Mouse (Mus musculus): ENCODE results near the gene Mecom. TPM values are rescaled to one million over a fixed set of nuclear protein-coding genes. Genes with fewer than 3 reads are reported as not detected.

The Mecom gene
- total RNA-seq (2023): not detected in 4 replicates

DNA sequence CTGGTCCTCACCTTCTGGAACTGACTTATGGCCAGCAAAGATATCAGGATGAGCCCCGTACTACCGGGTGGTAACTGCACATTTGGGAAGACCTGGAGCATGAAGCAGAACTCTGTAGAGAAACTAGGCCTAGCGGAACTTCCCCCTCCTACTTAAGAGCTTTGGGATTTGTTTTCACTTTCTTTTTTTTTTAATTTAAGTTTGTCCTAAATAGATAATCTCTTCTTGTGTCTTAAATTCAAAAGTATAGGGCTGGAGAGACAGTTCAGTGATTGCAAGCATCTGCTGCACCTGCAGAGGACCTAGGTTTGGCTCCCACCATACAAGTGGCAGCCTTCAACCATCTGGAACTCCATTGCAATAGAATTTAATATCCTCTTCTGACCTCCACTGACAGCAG lies at the start of gene Mecom:
Gene Mecom, minus strand, starts transcription at position 101 of the 400 bp plus-strand sequence.

Other genes with a start within 250 kb of the Mecom start
- gene Actrt3, start 51.9 kb upstream of the Mecom start, total RNA-seq (2023): 0.77 to 2.2 TPM (median 1.3 TPM) in 4 replicates
- gene Mynn, start 54.1 kb upstream of the Mecom start, total RNA-seq (2023): 60.0 to 73.7 TPM (median 67.0 TPM) in 4 replicates
- gene Lrriq4, start 96.5 kb upstream of the Mecom start, total RNA-seq (2023): not detected in 4 replicates
- not detected in 4 replicates for gene Lrrc34, start 99.9 kb upstream of the Mecom start, total RNA-seq (2023)
- not detected in 4 replicates for gene Lrrc31, start 151.8 kb upstream of the Mecom start, total RNA-seq (2023)
- not detected in 4 replicates for gene Samd7, start 198.3 kb upstream of the Mecom start, total RNA-seq (2023)
- gene Sec62, start 244.9 kb upstream of the Mecom start, total RNA-seq (2023): 65.8 to 85.1 TPM (median 72.6 TPM) in 4 replicates